Mouse (Mus musculus) CH12F3 (cell line): ENCODE results near the gene Wdpcp.
"Not testable (repeated sequence)": the region's sequence is repeated elsewhere in the genome, so short reads cannot be mapped to it uniquely, and the experiment has no call there.

Experiments
- in situ Hi-C: fragments of 300-500 bp; cut with MboI; formaldehyde crosslinking; loops from 2 replicates; pipeline ENCODE4 v1.14.3; 2020; ENCODE audit warnings: low sequenced_read_pairs

The Wdpcp gene

DNA sequence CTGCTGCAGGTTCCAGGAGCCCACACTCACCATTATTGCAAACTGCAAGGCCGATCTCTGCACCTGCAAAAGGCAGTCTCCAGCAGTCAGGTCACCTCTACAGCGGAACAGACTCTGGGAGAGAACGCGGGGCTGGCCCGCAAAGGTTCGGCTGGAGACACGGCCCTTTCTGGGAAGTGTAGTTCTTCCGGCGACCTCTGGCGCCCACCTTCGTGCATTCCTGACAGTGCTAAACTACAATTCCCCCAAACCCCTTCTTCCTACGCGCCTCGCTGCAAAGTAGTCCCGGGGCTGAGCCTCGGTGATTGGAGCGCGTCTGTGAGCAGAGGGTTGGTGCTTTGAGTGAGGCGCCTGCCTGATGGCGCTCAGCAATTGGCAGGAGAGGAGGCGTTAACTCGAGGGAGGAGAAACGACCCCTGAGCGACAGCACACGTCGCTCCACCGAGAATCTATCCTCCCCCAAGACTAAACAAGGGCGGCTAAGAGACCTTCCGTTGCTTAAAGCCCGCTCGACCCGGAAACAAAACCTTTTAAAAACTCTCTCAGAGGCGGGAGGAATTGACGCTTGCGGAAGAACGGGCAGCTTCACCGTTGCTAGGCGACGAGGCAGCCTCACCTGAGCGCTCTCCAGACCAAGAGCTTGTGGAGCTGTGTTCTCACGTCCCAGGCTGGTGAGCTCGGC, at the start of gene Wdpcp, which contains the start of gene Mdh1:
Wdpcp (plus strand) TSS at position 536 of the 682 bp plus-strand sequence.
Mdh1 (minus strand) TSS at position 668 of the 682 bp plus-strand sequence.
- in situ Hi-C loops = no loop called here

DNA sequence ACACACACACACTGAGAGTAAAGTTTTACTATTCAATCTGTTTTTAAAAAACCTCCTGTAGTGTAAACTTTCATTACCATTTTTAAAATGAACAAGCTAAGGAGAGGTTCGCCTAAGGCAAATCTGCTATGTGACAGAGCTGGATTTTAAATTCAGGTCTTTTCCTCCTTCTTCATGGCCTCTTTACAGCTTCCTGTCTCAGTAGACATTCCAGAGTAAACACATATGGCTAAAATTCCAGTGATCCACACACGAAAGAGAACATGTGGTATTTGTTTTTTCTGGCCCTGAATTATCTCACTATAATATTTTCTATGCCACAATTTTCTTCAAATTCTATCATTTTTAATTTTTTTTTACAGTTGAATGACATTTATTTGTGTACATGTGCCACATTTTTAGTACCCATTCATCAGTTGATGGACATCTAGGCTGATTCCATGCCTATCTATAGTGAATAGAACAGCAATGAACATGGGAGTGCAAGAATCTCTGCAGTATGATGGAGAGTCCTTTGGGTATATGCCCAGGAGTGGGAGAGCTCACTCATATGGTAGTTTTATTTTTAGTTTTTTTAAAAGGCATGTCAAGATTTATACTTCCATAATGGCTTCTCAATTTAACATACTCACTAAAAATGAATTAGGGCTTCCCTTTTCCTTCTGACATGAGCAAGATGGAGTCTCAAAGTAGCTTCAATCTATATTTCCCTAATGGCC, 43.2 kb upstream of the Wdpcp start:
- in situ Hi-C loops = no loop called here

DNA sequence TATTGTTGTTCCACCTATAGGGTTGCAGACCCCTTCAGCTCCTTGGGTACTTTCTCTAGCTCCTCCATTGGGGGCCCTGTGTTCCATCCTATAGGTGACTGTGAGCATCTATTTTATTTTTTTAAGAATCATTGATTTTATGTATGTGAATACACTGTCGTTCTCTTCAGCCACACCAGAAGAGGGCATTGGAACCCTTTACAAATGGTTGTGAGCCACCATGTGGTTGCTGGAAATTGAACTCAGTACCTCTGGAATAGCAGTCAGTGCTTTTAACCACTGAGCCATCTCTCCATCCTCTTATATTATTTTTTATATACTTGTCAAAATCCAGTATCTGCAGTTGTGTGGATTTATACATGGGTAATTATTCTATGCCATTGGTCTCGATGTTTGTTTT, 41.2 kb upstream of the Wdpcp start:
- in situ Hi-C loops = not testable (repeated sequence)

DNA sequence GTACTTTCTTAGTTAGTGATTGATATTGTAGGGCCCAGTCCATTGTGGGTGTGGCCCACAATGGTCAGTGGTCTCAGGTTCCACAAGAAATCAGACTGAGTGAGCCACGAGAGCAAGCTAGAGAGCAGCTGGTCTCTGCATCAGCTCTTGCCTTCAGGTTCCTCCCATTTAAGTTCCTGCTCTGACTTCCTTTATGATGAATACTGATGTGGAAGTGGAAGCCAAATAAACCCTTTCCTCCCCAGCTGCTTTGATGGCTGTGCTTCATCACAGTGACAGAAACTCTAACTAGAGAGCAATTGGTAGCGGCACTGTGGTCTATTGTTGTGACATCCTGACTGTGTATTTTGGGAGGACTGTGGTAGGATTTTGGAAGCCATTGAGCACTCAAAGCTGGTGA, 32.0 kb upstream of the Wdpcp start:
- in situ Hi-C loops = no loop called here

DNA sequence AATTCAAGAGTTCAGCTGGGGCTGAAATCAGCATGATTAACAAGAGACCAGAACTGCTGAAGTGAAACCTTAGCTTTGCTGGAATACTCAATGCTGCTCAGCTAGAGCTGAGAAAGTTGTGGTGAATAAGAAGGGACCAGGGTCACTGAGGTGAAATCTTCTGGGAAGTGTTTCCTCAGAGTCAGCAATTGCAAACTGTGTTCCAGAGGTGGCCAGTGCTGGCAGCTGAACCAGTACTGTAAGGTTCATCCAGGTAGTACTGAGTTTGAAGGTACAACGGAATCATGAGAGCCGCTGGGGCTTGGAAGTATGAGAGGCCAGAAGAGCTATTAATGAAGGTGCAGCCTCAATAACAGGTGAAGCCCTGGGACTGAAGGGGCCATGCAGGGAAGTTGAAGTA, 31.4 kb upstream of the Wdpcp start:
- in situ Hi-C loops = no loop called here

DNA sequence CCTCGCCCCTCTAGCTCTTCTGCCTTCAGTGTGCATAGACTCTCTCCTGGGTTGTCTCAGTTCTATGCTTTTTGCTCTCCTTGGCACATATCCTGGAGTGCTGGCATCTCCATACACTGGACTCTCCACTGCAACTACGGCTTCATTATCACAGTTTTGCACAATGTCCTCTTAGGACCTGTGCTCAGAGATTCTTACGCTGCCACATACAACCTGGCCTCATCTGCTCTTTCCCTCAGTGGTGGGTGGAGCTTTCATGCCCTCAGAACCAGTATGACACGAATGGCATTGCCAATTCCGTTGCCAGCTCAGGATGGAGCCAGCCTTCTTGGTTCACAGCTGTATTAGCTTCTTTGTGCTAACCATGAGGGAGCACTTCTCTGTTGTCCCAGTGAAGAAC, 29.3 kb upstream of the Wdpcp start:
- in situ Hi-C loops = no loop called here

DNA sequence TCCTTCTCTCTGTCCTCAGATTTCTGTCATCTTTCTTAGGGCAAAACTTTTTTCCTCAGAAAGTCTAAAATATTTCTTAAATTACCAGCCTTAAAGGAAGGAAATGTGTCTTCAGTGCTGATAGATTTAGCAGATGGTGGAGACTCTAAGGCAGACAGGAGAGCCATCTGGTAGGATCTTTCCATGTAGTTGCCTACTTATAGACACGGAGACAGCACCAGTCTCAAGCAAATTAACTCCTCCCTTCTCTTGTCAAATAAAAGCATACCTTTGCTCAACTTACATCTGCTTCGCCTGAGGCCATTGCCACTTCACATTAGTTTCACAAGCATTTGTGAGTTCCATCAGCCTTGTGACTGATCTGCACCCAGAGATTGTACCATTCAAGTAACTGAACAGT, 27.0 kb upstream of the Wdpcp start:
- in situ Hi-C loops = no loop called here

DNA sequence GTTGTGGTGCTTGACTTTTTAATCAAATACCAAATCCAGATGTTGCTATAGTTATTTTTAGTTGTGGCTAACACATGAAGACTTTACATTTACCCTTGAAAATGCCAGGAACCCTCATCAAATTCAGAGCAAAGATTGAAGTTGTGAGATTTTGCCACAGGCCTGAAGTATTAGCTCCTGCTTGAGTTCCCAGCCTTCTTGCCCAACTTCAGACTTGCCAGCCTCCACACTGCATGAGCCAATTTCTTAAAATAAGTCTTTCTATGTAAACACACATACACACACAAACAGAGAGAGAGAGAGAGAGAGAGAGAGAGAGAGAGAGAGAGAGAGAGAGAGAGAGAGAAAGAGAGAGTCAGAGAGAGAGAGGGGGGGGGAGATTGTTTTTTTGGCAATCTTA, 26.1 kb upstream of the Wdpcp start:
- in situ Hi-C loops = no loop called here

DNA sequence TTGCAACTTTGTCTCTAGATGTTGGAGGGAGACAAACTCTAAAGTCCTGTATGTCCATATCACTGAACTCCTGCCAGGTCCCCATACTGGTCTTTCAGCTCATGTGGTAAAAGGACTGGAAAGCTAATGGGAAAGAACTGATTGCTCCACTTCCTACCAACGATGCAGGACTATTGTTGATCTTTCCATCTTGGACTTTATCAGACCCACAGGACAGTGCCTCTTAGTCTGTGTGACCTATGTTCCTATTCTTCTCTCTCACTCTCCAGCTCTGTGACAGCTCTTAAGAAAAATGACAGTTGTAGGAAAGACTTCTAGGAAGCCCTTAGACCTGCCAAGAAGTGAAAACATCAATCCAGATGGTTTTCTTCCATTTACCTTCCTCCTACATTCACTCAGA, 25.4 kb upstream of the Wdpcp start:
- in situ Hi-C loops = no loop called here

DNA sequence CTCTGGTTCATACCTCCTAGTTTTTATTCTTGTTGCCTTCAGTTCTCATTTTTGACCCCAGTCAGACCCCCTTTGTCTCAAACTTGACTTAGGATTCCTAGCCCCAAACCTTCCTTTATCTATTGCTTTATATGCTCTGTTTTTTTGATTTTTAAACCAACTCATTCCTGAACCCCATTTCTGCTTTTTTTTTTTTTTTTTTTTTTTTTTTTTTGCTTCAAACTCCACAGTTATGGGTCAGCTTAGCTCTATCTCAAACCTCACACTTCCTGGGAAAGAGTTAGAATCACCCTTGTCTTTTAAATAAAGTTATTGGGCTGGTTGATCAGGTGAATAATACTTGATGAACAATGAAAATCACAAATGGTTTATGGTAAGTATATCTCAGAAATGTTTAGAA, 24.5 kb upstream of the Wdpcp start:
- in situ Hi-C loops = no loop called here

DNA sequence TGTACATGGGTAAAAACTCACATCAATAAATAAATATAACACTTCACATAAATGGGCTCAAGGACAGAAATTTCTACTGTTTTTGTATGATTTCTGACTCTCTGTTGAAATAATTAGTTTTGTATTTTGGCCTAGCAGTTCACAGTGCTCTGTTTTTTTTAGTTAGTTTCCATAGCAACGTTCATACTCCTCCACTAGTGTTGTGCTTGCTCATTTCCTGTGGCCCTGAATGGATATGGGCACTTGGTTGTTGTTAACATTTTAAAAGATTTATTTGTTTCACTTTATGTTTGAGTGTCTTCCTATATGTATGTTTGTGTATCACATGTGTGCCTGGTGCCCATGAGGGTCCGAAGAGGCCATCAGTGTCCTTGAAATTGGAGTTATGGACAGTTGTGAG, 23.0 kb upstream of the Wdpcp start:
- in situ Hi-C loops = no loop called here

DNA sequence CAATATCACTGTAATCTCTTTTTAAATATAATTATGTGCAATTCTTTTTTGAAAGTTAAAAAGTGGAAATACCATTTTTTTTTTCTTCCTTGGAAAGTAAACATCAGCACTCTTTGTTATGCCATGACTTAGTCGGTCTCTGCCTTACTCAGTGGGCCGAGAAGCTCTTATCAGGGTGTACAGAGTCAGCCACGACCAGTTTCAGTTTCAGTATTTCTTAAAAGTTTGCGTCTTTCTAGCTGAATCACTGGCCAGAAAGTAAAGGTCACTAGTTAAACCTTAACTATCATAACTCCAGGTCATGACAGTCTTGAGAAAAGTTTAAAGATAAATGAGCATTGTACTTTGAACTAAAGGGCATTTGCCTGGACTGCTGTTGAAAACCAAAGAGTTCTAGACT, 22.3 kb upstream of the Wdpcp start:
- in situ Hi-C loops = no loop called here

DNA sequence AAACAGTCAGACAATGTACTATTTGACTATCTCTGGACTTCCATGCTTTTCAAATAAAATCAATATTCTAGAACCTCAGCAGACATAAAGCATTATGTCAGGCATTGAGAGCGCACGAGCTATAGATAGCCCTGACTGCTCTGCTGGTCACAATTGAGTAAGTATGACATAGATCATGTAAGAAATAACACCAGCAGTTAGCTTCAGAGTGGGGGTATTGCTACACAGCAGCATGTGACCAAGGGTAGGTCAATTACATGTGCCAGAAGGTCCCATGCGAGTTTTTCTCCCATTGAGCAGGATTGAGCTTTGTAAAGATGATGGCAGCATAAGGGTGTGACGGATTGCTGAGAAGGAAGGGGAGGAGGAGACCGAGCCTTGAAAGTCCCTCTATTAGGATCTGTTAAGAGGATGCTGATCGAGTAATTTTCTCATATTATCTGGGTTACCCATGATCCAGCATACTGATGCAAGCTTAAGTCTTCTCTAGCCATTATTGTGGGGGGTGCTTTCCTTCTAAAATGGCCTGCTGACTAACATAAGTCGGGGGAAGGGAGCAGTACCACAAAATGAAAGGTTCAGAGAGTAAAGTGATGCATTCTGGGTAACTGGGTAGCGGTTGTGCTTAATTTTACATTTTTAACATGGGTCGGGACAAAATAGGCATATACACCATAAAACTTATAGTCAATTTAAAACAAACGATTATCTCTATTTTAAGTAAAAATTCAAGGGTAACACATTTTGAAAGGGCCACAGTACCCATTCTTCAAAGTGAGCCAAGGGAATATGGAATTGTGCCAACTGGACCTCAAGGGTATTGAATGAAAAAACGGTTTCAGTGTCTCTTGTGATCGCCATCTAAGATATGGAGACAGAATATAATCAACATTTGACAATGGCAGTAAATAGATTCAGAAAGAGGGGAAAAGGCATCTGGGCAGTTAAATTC, 21.5 kb upstream of the Wdpcp start:
- in situ Hi-C loops = no loop called here

DNA sequence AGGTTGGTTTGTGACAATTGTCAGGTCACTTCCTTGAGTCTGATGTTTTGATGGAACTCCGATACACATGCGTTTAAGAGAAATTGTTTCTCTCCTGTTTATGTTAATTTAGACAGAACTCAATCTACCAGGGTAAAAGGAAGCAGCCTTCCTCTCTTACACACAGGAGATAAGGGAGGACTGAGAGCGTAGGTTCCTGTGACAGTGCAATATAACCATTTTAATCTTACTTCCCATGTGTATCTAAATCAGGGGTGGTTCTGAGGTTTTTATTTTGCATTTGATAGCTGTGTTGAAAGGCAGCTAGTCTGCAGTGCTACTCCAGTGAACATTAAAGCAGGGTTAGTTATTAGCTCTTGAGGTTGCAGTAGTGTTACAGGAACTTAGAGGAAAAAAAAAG, 20.0 kb upstream of the Wdpcp start:
- in situ Hi-C loops = no loop called here

DNA sequence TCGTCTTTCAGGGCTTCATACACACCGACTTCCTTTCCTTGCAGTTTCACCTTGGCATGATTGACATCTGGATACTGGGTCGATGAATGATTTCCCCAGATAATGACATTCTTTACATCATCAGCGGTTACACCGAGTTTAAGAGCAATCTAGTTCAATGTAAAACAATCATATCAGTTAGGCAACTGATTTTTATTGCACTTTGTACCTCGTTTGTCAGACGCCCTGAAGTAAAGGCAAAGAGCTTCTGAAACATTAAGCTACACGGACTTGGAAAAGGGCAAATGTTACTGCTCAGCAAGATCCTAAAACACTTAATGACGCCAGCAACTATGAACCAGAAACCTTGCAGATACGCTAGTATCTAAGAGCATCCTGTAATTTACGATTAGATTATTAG, 12.3 kb upstream of the Wdpcp start:
- in situ Hi-C loops = no loop called here

DNA sequence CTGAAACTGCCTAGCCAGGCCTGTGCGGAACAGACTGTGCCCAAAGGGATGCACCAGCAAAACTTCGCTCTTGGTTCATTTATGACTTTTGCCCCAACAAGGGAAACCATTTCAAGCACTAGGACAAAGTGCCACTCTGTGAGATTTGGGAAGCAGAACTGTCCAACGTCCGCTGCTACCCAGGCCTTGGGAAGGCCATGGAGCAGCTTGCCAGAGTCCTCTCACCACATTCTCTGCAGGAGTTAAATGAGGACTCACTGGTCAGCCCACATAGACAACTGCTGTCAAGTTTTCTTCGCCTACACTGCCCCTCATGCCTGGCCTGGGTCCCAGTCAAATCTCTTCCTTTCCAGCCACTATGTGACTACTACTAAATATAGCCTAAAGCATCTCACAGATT, 10.7 kb upstream of the Wdpcp start:
- in situ Hi-C loops = no loop called here

DNA sequence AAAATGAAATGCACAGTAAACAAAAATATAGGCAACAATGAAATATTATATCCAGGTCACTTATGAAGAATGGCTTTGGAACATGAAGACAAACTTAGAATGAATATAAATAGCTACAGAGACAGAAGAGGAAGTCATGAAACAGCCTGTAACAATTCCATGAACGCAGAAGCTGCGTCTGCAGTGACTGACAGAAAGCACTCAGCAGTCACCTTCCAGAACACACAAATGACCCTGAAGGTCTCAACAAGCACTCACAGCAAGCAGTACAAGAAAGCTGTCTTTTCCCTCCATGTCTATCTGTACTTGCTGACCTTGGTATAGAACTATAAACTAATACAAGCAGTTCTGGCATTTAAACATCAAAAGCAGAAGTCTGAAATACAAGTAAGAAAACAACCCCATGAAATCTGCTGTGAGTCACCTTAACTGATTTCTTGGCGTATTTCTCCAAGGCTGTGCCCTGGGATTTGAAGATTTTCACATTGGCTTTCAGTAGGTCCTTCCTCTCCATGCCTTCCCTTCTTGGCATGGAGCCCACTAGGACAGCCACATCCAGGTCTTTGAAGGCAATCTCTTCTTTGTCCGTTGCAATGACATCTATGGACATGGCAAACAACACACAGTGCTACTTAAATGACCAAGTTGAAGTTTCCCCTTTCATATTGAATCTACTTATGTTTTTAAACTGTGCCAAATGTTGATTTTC, 8.3 kb upstream of the Wdpcp start:
- in situ Hi-C loops = no loop called here

DNA sequence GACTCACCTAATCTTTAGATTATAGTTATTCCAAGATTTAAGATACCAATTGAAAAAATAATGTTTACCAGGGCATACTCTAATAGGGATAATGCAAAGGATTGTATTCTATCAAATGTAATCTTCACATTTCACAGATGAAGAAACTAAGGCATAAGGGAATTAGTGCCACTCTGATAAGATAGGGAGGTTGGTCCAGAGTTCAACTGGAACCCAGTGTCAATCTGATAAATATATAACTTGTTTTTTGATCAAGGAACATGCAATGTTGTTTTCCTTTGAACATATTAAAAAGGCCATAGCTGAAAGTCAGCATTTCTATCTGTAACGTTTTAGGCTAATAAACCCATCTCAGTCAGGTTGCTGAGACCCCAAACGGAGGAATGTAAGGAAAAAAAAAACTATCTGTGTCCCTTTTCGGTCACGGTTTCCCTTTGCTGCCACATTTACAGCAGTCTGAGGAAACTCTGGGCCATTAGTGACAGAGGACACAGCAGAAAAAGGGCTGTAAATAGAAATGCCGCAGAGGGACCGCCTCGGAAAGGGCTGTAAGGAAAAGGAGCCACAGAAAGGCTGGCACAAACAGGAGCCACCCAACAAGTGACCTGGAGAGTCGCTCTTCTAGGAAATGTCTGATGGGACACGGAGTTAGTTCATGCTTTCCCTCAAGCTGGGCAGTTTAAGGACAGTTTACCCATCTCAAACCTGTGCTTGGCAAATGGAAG, 7.2 kb upstream of the Wdpcp start:
- in situ Hi-C loops = no loop called here

DNA sequence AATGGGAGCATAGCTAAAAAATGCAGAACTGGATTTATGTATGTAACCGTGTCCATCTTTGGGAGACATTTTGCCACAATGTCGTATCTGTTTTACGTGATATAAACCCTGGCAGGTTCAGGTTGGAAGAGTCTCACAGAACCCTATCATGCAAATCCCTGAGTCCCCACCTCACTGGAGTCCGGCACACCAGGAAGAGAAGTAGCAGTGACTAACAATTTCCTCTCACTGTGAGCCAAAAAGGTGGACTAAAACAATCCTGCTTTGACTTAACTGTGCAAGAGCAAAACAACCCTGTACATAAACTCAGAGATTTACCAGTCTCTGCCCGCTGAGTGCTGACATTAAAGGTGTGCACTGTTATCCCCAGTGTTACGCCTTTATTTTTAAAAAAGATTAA, 5.1 kb upstream of the Wdpcp start:
- in situ Hi-C loops = no loop called here

DNA sequence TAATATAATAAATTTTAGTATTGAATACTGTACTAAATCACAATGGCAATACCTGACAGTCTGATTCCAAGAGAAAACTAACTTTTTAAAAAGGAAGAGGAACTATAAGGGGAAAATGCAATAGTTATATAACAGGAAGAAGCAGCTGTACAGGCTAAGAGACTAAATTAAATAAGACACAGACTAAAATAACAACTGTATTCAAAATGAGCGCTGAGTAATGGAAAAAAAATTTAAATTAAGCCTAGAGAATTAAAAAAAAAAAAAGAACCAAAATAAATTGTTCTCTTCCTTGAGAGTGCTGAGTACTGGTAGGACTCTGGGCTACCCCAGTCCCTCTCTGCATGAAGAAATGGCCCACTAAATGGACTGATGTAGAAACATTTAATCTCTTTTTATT, 4.3 kb upstream of the Wdpcp start:
- in situ Hi-C loops = no loop called here
